Mouse (Mus musculus): ENCODE measurements around the gene Ptprr. TPM values are rescaled to one million over a fixed set of nuclear protein-coding genes. Genes with fewer than 3 reads are reported as not detected.

Ptprr gene
- polyA plus RNA-seq, 1 experiment, result 0.35 TPM

DNA sequence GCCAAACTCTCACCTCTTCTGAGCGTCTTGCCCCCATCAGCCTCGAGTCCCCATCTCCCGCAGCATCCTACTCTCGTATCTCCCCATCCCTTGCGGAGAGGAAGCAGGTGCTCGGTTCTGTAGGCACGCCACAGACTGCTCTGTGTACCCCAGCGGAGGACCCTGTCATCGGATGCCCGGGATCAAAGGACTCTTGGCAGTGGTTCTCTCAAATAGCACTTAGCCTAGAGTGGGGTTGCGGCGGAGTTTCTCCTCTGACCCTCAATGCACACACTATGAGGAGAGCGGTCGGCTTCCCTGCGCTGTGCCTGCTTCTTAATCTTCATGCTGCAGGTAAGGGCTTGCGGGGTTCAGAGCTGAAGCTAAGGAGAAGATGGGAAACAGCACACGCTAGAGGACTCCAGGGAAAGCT lies 473 bp downstream of the Ptprr start:
- Histone ChIP-seq H3K36me3 (ENCODE audit: control insufficient read depth, insufficient read depth, low read length) (no peaks in the 10 kb centered on the region), H3K4me1 (replicated peaks; ENCODE audit: control insufficient read depth, insufficient read depth, low read length) (no peaks in the 10 kb centered on the region), H3K27ac (ENCODE audit: control insufficient read depth, insufficient read depth, low read length) (no peak overlapping the region), H3K27me3 (ENCODE audit: control insufficient read depth, insufficient read depth, low read length) (no peaks in the 10 kb centered on the region), H3K4me3 (ENCODE audit: control insufficient read depth, insufficient read depth, low read length) (no peak overlapping the region)
- WGBS, result 9% methylated on average over 17 of the region's 17 CpGs
- TF ChIP-seq POLR2A (IDR thresholded peaks at IDR 0.05; ENCODE audit: control insufficient read depth, extremely low read depth, insufficient read depth, low read length, poor library complexity) (no peak), CTCF (IDR thresholded peaks at IDR 0.05; ENCODE audit: borderline replicate concordance, control insufficient read depth, extremely low read depth, insufficient read depth, low read length, poor library complexity) (no peak)
- no peak for DNase-seq

DNA sequence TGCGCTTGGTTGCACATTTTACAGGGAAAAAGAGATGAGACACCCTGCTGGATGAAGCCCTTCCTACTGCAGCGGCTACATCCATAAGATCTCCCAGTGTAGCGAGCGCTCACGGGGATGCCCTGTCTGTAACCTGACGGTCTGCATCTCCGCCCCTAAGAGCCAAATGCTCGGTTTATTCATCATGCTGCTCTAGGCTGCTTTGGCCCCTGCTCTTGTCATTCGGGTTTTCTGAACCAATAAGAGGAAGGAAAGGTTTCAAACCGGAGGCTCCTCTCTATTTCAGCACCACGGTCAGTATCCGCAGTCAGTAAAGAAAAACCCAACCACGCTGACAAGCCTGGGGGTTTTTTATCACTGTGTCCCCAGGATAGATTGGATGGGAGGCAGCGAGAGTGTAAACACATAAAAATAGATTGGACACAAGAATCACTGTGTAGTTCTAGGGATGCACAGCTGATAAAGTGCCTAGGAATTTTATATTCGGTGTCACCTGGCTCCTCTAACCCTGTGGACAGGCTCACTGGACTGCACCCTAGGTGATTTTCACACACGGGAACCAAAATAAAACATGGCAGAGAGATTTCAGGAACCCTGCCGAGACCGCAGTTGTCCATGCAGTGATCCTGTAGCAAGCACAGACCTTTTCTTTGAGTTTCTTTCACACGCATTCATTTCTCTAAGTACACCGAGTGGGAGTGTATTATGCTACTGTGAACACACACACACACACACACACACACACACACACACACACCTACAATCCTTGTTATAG lies 1.3 kb downstream of the Ptprr start:
- no peak overlapping the region for H3K4me3 ChIP-seq (ENCODE audit: control insufficient read depth, insufficient read depth, low read length)
- no peak for TF ChIP-seq CTCF (IDR thresholded peaks at IDR 0.05; ENCODE audit: borderline replicate concordance, control insufficient read depth, extremely low read depth, insufficient read depth, low read length, poor library complexity)
- TF ChIP-seq POLR2A (IDR thresholded peaks at IDR 0.05; ENCODE audit: control insufficient read depth, extremely low read depth, insufficient read depth, low read length, poor library complexity), result no peak

DNA sequence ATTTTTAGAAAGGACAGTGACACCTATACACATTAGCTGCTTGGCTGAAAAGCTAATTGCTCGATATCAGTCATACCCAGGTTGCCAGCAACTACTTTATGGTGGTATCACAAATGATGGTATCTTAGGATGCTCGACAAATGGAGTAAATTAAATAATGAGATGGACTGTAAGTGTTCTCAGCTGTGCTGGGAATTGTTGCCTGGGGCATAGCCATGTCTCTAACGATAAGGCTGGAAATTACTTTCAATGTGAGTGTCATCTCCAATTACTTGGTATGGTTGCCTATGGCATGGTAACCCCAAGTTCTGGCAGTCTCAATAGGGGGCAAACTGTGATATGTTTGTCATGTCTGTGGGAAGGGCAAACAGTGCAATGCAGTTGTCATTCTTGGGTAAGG lies 3.1 kb downstream of the Ptprr start:
- Histone ChIP-seq H3K27me3 (ENCODE audit: control insufficient read depth, insufficient read depth, low read length) (no peaks in the 10 kb centered on the region), H3K27ac (ENCODE audit: control insufficient read depth, insufficient read depth, low read length) (no peak overlapping the region), H3K4me3 (ENCODE audit: control insufficient read depth, insufficient read depth, low read length) (no peak overlapping the region), H3K36me3 (ENCODE audit: control insufficient read depth, insufficient read depth, low read length) (no peaks in the 10 kb centered on the region), H3K4me1 (replicated peaks; ENCODE audit: control insufficient read depth, insufficient read depth, low read length) (no peaks in the 10 kb centered on the region)
- WGBS, result 83% methylated on average over 3 of the region's 3 CpGs
- TF ChIP-seq POLR2A (IDR thresholded peaks at IDR 0.05; ENCODE audit: control insufficient read depth, extremely low read depth, insufficient read depth, low read length, poor library complexity) (no peak), CTCF (IDR thresholded peaks at IDR 0.05; ENCODE audit: borderline replicate concordance, control insufficient read depth, extremely low read depth, insufficient read depth, low read length, poor library complexity) (no peak)
- DNase-seq, result no peak

More for the DNA sequence above, 1.3 kb downstream of the Ptprr start:
- no peaks in the 10 kb centered on the region for H3K27me3 ChIP-seq (ENCODE audit: control insufficient read depth, insufficient read depth, low read length)
- no peaks in the 10 kb centered on the region for H3K4me1 ChIP-seq (replicated peaks; ENCODE audit: control insufficient read depth, insufficient read depth, low read length)
- no peaks in the 10 kb centered on the region for H3K36me3 ChIP-seq (ENCODE audit: control insufficient read depth, insufficient read depth, low read length)
- DNase-seq, result no peak
- no peak overlapping the region for H3K27ac ChIP-seq (ENCODE audit: control insufficient read depth, insufficient read depth, low read length)
- WGBS, result 14% methylated on average over 20 of the region's 20 CpGs

DNA sequence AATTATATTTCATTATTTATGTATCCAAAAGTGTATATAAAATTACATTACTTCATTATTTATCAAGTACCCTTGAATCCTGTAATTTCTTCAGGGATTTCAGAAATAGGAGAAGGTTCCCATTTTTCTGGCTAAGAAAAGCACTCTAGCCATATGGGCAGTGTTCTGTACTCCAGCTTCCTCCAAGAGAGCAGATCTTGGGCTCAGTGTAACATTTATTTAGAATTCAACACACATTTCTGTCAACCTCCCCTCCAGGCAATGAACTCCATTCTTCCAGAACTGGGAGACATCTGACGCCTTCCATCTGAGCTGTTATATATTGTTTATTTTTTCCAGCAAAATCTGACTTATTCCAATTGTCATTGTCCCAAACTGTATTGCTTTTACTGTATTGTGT lies 20.1 kb downstream of the Ptprr start:
- no peak overlapping the region for H3K27ac ChIP-seq (ENCODE audit: control insufficient read depth, insufficient read depth, low read length)
- TF ChIP-seq CTCF (IDR thresholded peaks at IDR 0.05; ENCODE audit: borderline replicate concordance, control insufficient read depth, extremely low read depth, insufficient read depth, low read length, poor library complexity) (no peak), POLR2A (IDR thresholded peaks at IDR 0.05; ENCODE audit: control insufficient read depth, extremely low read depth, insufficient read depth, low read length, poor library complexity) (no peak)
- no peaks in the 10 kb centered on the region for H3K36me3 ChIP-seq (ENCODE audit: control insufficient read depth, insufficient read depth, low read length)
- DNase-seq, result no peak
- H3K27me3 ChIP-seq (ENCODE audit: control insufficient read depth, insufficient read depth, low read length), result no peaks in the 10 kb centered on the region
- H3K4me3 ChIP-seq (ENCODE audit: control insufficient read depth, insufficient read depth, low read length), result no peak overlapping the region
- H3K4me1 ChIP-seq (replicated peaks; ENCODE audit: control insufficient read depth, insufficient read depth, low read length), result no peaks in the 10 kb centered on the region
- WGBS, result 94% methylated on average over 1 of the region's 1 CpGs

GRCm38 (mm10) chr10:116075954-116076353 lies 57.9 kb downstream of the Ptprr start:
- no peak for TF ChIP-seq CTCF (IDR thresholded peaks at IDR 0.05; ENCODE audit: borderline replicate concordance, control insufficient read depth, extremely low read depth, insufficient read depth, low read length, poor library complexity)
- TF ChIP-seq POLR2A (IDR thresholded peaks at IDR 0.05; ENCODE audit: control insufficient read depth, extremely low read depth, insufficient read depth, low read length, poor library complexity), result no peak
- no peak overlapping the region for H3K4me3 ChIP-seq (ENCODE audit: control insufficient read depth, insufficient read depth, low read length)
- WGBS, result 83% methylated on average over 5 of the region's 5 CpGs
- no peak for DNase-seq
- no peaks in the 10 kb centered on the region for H3K4me1 ChIP-seq (replicated peaks; ENCODE audit: control insufficient read depth, insufficient read depth, low read length)
- no peak overlapping the region for H3K27ac ChIP-seq (ENCODE audit: control insufficient read depth, insufficient read depth, low read length)
- no peaks in the 10 kb centered on the region for H3K36me3 ChIP-seq (ENCODE audit: control insufficient read depth, insufficient read depth, low read length)
- H3K27me3 ChIP-seq (ENCODE audit: control insufficient read depth, insufficient read depth, low read length), result no peaks in the 10 kb centered on the region

DNA sequence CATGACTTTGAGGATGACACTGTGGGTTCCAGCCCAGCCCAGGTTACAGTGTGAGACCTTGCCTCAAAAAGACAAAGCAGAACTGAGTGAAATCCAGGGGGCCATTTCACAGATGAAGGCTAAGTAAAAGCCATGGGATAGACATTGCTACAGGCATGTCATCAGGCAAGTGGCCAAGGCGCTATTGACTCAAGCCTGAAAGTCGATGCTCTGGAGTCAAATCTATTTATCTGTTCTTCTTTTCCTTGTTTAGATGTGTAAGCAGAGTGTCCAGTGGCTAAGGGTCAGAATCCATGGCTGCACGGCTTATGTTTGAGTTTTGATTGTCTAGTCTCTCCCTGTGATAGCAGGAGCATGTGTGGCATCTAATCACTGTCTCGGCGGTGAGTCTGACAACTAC lies 60.6 kb downstream of the Ptprr start:
- no peak overlapping the region for H3K27ac ChIP-seq (ENCODE audit: control insufficient read depth, insufficient read depth, low read length)
- no peaks in the 10 kb centered on the region for H3K36me3 ChIP-seq (ENCODE audit: control insufficient read depth, insufficient read depth, low read length)
- no peaks in the 10 kb centered on the region for H3K4me1 ChIP-seq (replicated peaks; ENCODE audit: control insufficient read depth, insufficient read depth, low read length)
- H3K4me3 ChIP-seq (ENCODE audit: control insufficient read depth, insufficient read depth, low read length), result no peak overlapping the region
- no peaks in the 10 kb centered on the region for H3K27me3 ChIP-seq (ENCODE audit: control insufficient read depth, insufficient read depth, low read length)
- WGBS, result 91% methylated on average over 5 of the region's 5 CpGs
- TF ChIP-seq CTCF (IDR thresholded peaks at IDR 0.05; ENCODE audit: borderline replicate concordance, control insufficient read depth, extremely low read depth, insufficient read depth, low read length, poor library complexity) (no peak), POLR2A (IDR thresholded peaks at IDR 0.05; ENCODE audit: control insufficient read depth, extremely low read depth, insufficient read depth, low read length, poor library complexity) (no peak)
- no peak for DNase-seq

Data from thymus, adult 2 months (tissue).